Comparison of ENCODE assay signal across 8 mouse cellular contexts in genomic region chr4:41639913-41640507, GRCm38 (mm10). TPM values are rescaled to one million over a fixed set of nuclear protein-coding genes. Genes with fewer than 3 reads are reported as not detected.
DNase-seq lines count a peak whose midpoint lies in the region; ATAC-seq and TF ChIP-seq lines count a peak whose summit lies in the region.

Gene Enho (minus strand): TSS chr4:41640324.

- peak within 1 kb of the TSS; percentile 81 for H3K4me3 ChIP-seq in E14TG2a.4 (replicated peaks; ENCODE audit: low read length)
- peak within 1 kb of the TSS; percentile 77 for H3K4me3 ChIP-seq in forebrain, embryonic 12.5 days (replicated peaks)
- peak within 1 kb of the TSS; percentile 63 for H3K4me3 ChIP-seq in heart, embryonic 16.5 days (ENCODE audit: low read length)
- H3K4me3 ChIP-seq in liver, embryonic 14.5 days (ENCODE audit: insufficient read depth in 1 of 2, low read depth in 2 of 2, low read length in 2 of 2) = peak within 1 kb of the TSS; percentile 24 to 40
- H3K4me3 ChIP-seq in neural tube, embryonic 11.5 days (ENCODE audit: low read depth, low read length) = peak within 1 kb of the TSS; percentile 58
- peak within 1 kb of the TSS; percentile 56 for H3K4me3 ChIP-seq in stomach, embryonic 16.5 days (replicated peaks; ENCODE audit: low read length)

- peaks cover 16% of the 10 kb centered on the region for H3K9me3 ChIP-seq in E14TG2a.4 (ENCODE audit: low read length)
- no peaks in the 10 kb centered on the region for H3K9me3 ChIP-seq in forebrain, embryonic 12.5 days
- H3K9me3 ChIP-seq in heart, embryonic 16.5 days (replicated peaks; ENCODE audit: control insufficient read depth, low read length) = no peaks in the 10 kb centered on the region
- H3K9me3 ChIP-seq in liver, embryonic 14.5 days (ENCODE audit: control insufficient read depth, low read length) = no peaks in the 10 kb centered on the region
- no peaks in the 10 kb centered on the region for H3K9me3 ChIP-seq in neural tube, embryonic 11.5 days (ENCODE audit: control insufficient read depth, low read length)
- no peaks in the 10 kb centered on the region for H3K9me3 ChIP-seq in stomach, embryonic 16.5 days (replicated peaks; ENCODE audit: control insufficient read depth, low read length)

- no peak for TF ChIP-seq EP300 in liver, embryonic 14.5 days (IDR thresholded peaks at IDR 0.05; ENCODE audit: low read depth)

- peak within 1 kb of the TSS; percentile 81 for H3K4me2 ChIP-seq in forebrain, embryonic 12.5 days
- H3K4me2 ChIP-seq in heart, embryonic 16.5 days (ENCODE audit: low read depth, low read length) = peak within 1 kb of the TSS; percentile 93
- peak within 1 kb of the TSS; percentile 53 for H3K4me2 ChIP-seq in liver, embryonic 14.5 days (ENCODE audit: low read depth)
- H3K4me2 ChIP-seq in neural tube, embryonic 11.5 days (ENCODE audit: low read depth) = peak within 1 kb of the TSS; percentile 87
- peak within 1 kb of the TSS; percentile 79 for H3K4me2 ChIP-seq in stomach, embryonic 16.5 days (ENCODE audit: low read depth, low read length)

- no peaks in the 10 kb centered on the region for H3K36me3 ChIP-seq in E14TG2a.4 (ENCODE audit: insufficient read depth, low read length)
- H3K36me3 ChIP-seq in forebrain, embryonic 12.5 days (replicated peaks) = peaks cover 8% of the 10 kb centered on the region
- H3K36me3 ChIP-seq in heart, embryonic 16.5 days (ENCODE audit: control insufficient read depth, insufficient read depth) = no peaks in the 10 kb centered on the region
- no peaks in the 10 kb centered on the region for H3K36me3 ChIP-seq in liver, embryonic 14.5 days (replicated peaks; ENCODE audit: control insufficient read depth, insufficient read depth, low read depth)
- H3K36me3 ChIP-seq in neural tube, embryonic 11.5 days (ENCODE audit: control insufficient read depth, insufficient read depth, low read length) = no peaks in the 10 kb centered on the region
- no peaks in the 10 kb centered on the region for H3K36me3 ChIP-seq in stomach, embryonic 16.5 days (ENCODE audit: control insufficient read depth, insufficient read depth, low read length)

- H3K27me3 ChIP-seq in E14TG2a.4 (ENCODE audit: insufficient read depth, low read length) = peaks cover 72% of the 10 kb centered on the region
- 0 out of 2 replicates have a peak, but pooled peaks cover 17% of the 10 kb centered on the region for H3K27me3 ChIP-seq in forebrain, embryonic 12.5 days
- H3K27me3 ChIP-seq in heart, embryonic 16.5 days (ENCODE audit: control insufficient read depth, insufficient read depth, low read length) = no peaks in the 10 kb centered on the region
- peaks cover 7% of the 10 kb centered on the region for H3K27me3 ChIP-seq in liver, embryonic 14.5 days (ENCODE audit: control insufficient read depth, insufficient read depth, low read length)
- H3K27me3 ChIP-seq in neural tube, embryonic 11.5 days (ENCODE audit: control insufficient read depth, insufficient read depth, low read length) = no peaks in the 10 kb centered on the region
- no peaks in the 10 kb centered on the region for H3K27me3 ChIP-seq in stomach, embryonic 16.5 days (ENCODE audit: control insufficient read depth, insufficient read depth, low read length)

- ATAC-seq in forebrain, embryonic 12.5 days (ENCODE audit: low FRiP score) = peak; percentile 94
- peak; percentile 90 for ATAC-seq in heart, embryonic 16.5 days (replicated peaks; ENCODE audit: extremely low read depth, insufficient read depth, low FRiP score)
- peak; percentile 87 for ATAC-seq in liver, embryonic 14.5 days (ENCODE audit: insufficient read depth)
- ATAC-seq in neural tube, embryonic 11.5 days (ENCODE audit: insufficient read depth, low FRiP score, low TSS enrichment) = peak; percentile 92
- ATAC-seq in stomach, embryonic 16.5 days (ENCODE audit: insufficient read depth, low FRiP score) = peak; percentile 91

- H3K27ac ChIP-seq in forebrain, embryonic 12.5 days = peak within 1 kb of the TSS; percentile 88
- H3K27ac ChIP-seq in heart, embryonic 16.5 days (ENCODE audit: low read length) = peak within 1 kb of the TSS; percentile 54
- no peak within 1 kb of the TSS for H3K27ac ChIP-seq in liver, embryonic 14.5 days
- H3K27ac ChIP-seq in neural tube, embryonic 11.5 days (ENCODE audit: low read depth, low read length) = peak within 1 kb of the TSS; percentile 78
- peak within 1 kb of the TSS; percentile 55 for H3K27ac ChIP-seq in stomach, embryonic 16.5 days (ENCODE audit: low read length)

- peak; percentile 81 for DNase-seq in c-Kit-positive CD71-positive TER-119-positive erythroid progenitor cells, embryonic 14.5 days (ENCODE audit: low spot score)
- DNase-seq in kidney, postnatal 36 days = peak; percentile 96 to 98
- DNase-seq in liver, embryonic 14.5 days (ENCODE audit: low read depth in 3 of 3, low spot score in 3 of 3) = peak; percentile 73 to 78 (median 74)
- peak; percentile 97 for DNase-seq in neural tube, embryonic 11.5 days (ENCODE audit: low spot score)

- TF ChIP-seq CTCF in E14TG2a.4 (conservative IDR thresholded peaks at IDR 0.05; ENCODE audit: low read length) = no peak
- TF ChIP-seq CTCF in liver, embryonic 14.5 days (IDR thresholded peaks at IDR 0.05; ENCODE audit: low read depth) = no peak

- peaks cover 11% of the 10 kb centered on the region for H3K4me1 ChIP-seq in E14TG2a.4 (replicated peaks; ENCODE audit: low read depth, low read length)
- peaks cover 48% of the 10 kb centered on the region for H3K4me1 ChIP-seq in forebrain, embryonic 12.5 days
- H3K4me1 ChIP-seq in heart, embryonic 16.5 days (ENCODE audit: control insufficient read depth, insufficient read depth, low read length) = peaks cover 4% of the 10 kb centered on the region; the same call in 1 of the 2 replicates
- peaks cover 0 to 8% of the 10 kb centered on the region in 2 experiments; a peak in 2 of 4 replicates for H3K4me1 ChIP-seq in liver, embryonic 14.5 days (replicated peaks; ENCODE audit: control insufficient read depth in 2 of 2, insufficient read depth in 2 of 2, low read length in 1 of 2)
- H3K4me1 ChIP-seq in neural tube, embryonic 11.5 days (ENCODE audit: control insufficient read depth, insufficient read depth, low read length) = peaks cover 38% of the 10 kb centered on the region
- peaks cover 15% of the 10 kb centered on the region; the same call in 1 of the 2 replicates for H3K4me1 ChIP-seq in stomach, embryonic 16.5 days (ENCODE audit: control insufficient read depth, insufficient read depth, low read length)

- WGBS in forebrain, embryonic 12.5 days = under 1% methylated on average over 57 of the region's 74 CpGs
- under 1% methylated on average over 64 of the region's 74 CpGs for WGBS in heart, embryonic 16.5 days
- WGBS in liver, embryonic 14.5 days (ENCODE audit: insufficient replicate concordance) = under 1% methylated on average over 61 of the region's 74 CpGs
- 0% methylated on average over 68 of the region's 74 CpGs for WGBS in neural tube, embryonic 11.5 days
- under 1% methylated on average over 55 of the region's 74 CpGs for WGBS in stomach, embryonic 16.5 days

- peak within 1 kb of the TSS; percentile 94 for H3K9ac ChIP-seq in forebrain, embryonic 12.5 days
- peak within 1 kb of the TSS; percentile 78 for H3K9ac ChIP-seq in heart, embryonic 16.5 days (ENCODE audit: low read length)
- H3K9ac ChIP-seq in liver, embryonic 14.5 days (replicated peaks) = no peak within 1 kb of the TSS
- peak within 1 kb of the TSS; percentile 93 for H3K9ac ChIP-seq in neural tube, embryonic 11.5 days (ENCODE audit: low read length)
- peak within 1 kb of the TSS; percentile 78 for H3K9ac ChIP-seq in stomach, embryonic 16.5 days (ENCODE audit: low read length)

RNA-seq across cellular contexts. Expression of gene Enho, which starts in this region (rescaled TPM):
- polyA plus RNA-seq in forebrain, embryonic 12.5 days (2016; fragmentation: Nextera tagmentation; extraction: Ambion mirVana) = 43.2 and 44.7 TPM in 2 replicates
- 4.7 and 5.6 TPM in 2 replicates for polyA plus RNA-seq in heart, embryonic 16.5 days (2015; fragmentation: Nextera tagmentation; extraction: Ambion mirVana)
- polyA plus RNA-seq in liver, embryonic 14.5 days (2012; rRNA removed) = 1.2 and 1.5 TPM in 2 replicates
- polyA plus RNA-seq in liver, embryonic 14.5 days (2014; fragmentation: Nextera tagmentation; extraction: Ambion mirVana) = 1.7 and 1.8 TPM in 2 replicates
- polyA plus RNA-seq in neural tube, embryonic 11.5 days (2014; fragmentation: Nextera tagmentation; extraction: Ambion mirVana) = 36.9 and 43.3 TPM in 2 replicates
- polyA plus RNA-seq in stomach, embryonic 16.5 days (2015; fragmentation: Nextera tagmentation; extraction: Ambion mirVana) = 22.8 and 23.0 TPM in 2 replicates
